Mouse (Mus musculus) erythroblast, embryonic 14.5 days (primary cell): Measurements from ENCODE around the gene Nexmif. TPM values are rescaled to one million over a fixed set of nuclear protein-coding genes. Genes with fewer than 3 reads are reported as not detected.

Source experiments
- H3K27me3 ChIP-seq: 2 replicates; pipeline ENCODE4 v1.6.1; 2012; ENCODE audit warnings: inconsistent platforms; ENCODE audit not compliant: control insufficient read depth
- H3K36me3 ChIP-seq: 2 replicates; pipeline ENCODE4 v1.6.1; 2012; ENCODE audit warnings: mild to moderate bottlenecking, inconsistent platforms; ENCODE audit not compliant: control insufficient read depth
- H3K4me1 ChIP-seq: 2 replicates; pipeline ENCODE4 v1.6.1; 2012; ENCODE audit warnings: inconsistent platforms; ENCODE audit not compliant: control insufficient read depth
- H3K4me3 ChIP-seq: replicated peaks from 2 replicates; pipeline ENCODE3; 2012; ENCODE audit warnings: moderate library complexity, mild to moderate bottlenecking, inconsistent platforms
- H3K9me3 ChIP-seq: 2 replicates; pipeline ENCODE4 v1.6.1; 2012; ENCODE audit warnings: low read length, inconsistent platforms, mixed read lengths; ENCODE audit not compliant: control insufficient read depth
- GATA1 ChIP-seq: IDR thresholded peaks from 2 replicates; pipeline ENCODE4 v1.6.1; 2012; ENCODE audit warnings: low read length, inconsistent platforms, mixed read lengths
- TAL1 ChIP-seq: IDR thresholded peaks from 3 replicates; pipeline ENCODE4 v1.6.1; 2012; ENCODE audit warnings: low read length, inconsistent platforms, mixed read lengths
- polyA plus RNA-seq: library from polyadenylated mRNA; stranded (reverse); fragments of >175 nt; gene quantifications from 2 replicates; pipeline ENCODE4 v1.2.3, GENCODE M21; 2012

The Nexmif gene
- polyA plus RNA-seq, 1 experiment: not detected

- Histone ChIP-seq H3K9me3 (no peaks in the 10 kb centered on the region), H3K4me1 (no peaks in the 10 kb centered on the region), H3K36me3 (no peaks in the 10 kb centered on the region), H3K4me3 (no peak overlapping the region), H3K27me3 (no peaks in the 10 kb centered on the region)
- TF ChIP-seq TAL1 (no peak), GATA1 (no peak)
These were observed 86.4 kb downstream of the Nexmif start for GRCm38 (mm10) chrX:104114596-104114995.

GRCm38 (mm10) chrX:104054848-104055247 is 146.1 kb downstream of the Nexmif start:
- Histone ChIP-seq H3K4me3 (no peak overlapping the region), H3K36me3 (no peaks in the 10 kb centered on the region), H3K4me1 (no peaks in the 10 kb centered on the region), H3K27me3 (no peaks in the 10 kb centered on the region), H3K9me3 (no peaks in the 10 kb centered on the region)
- TF ChIP-seq TAL1 (no peak), GATA1 (no peak)

GRCm38 (mm10) chrX:104040276-104040675 is 160.7 kb downstream of the Nexmif start:
- no peak for TF ChIP-seq GATA1
- TF ChIP-seq TAL1: no peak
- Histone ChIP-seq H3K36me3 (no peaks in the 10 kb centered on the region), H3K4me3 (no peak overlapping the region), H3K27me3 (peaks cover 4% of the 10 kb centered on the region; the same call in 1 of the 2 replicates), H3K9me3 (no peaks in the 10 kb centered on the region), H3K4me1 (no peaks in the 10 kb centered on the region)

- H3K36me3 ChIP-seq: no peaks in the 10 kb centered on the region
- no peaks in the 10 kb centered on the region for H3K27me3 ChIP-seq
- TF ChIP-seq TAL1 (no peak), GATA1 (no peak)
- no peaks in the 10 kb centered on the region for H3K9me3 ChIP-seq
- no peaks in the 10 kb centered on the region for H3K4me1 ChIP-seq
- H3K4me3 ChIP-seq: no peak overlapping the region
These were observed 167.1 kb downstream of the Nexmif start for GRCm38 (mm10) chrX:104033843-104034242.

GRCm38 (mm10) chrX:104032756-104033155 is 168.2 kb downstream of the Nexmif start:
- Histone ChIP-seq H3K4me3 (no peak overlapping the region), H3K27me3 (no peaks in the 10 kb centered on the region; the same call in 1 of the 2 replicates), H3K4me1 (no peaks in the 10 kb centered on the region)

More at GRCm38 (mm10) chrX:104032756-104033155, 168.2 kb downstream of the Nexmif start:
- TF ChIP-seq GATA1 (no peak), TAL1 (no peak)
- Histone ChIP-seq H3K9me3 (no peaks in the 10 kb centered on the region), H3K36me3 (no peaks in the 10 kb centered on the region)

Other genes starting within 250 kb of the Nexmif start
- 0.05 and 0.10 TPM in 2 replicates for gene Rlim, start 219.9 kb downstream of the Nexmif start, polyA plus RNA-seq
- gene Abcb7, start 212.7 kb upstream of the Nexmif start, polyA plus RNA-seq: 0.55 and 0.72 TPM in 2 replicates